34 mouse cellular contexts compared by ENCODE assay signal in the genomic region with DNA sequence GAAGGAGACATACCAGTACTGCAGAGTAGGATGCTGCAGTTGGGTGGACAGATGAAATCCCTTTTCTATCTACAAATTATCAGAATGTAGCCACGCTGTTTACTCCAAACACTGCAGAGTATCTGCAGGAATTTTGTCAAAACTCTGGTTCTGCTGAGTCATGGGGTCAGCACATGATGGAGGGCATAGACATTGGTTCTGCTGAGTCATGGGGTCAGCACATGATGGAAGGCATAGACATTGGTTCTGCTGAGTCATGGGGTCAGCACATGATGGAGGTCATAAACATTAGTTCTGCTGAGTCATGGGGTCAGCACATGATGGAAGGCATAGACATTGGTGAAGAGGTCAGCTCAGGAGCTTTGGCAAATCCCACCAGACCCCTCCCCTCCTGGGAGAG. TPM values are rescaled to one million over a fixed set of nuclear protein-coding genes. Genes with fewer than 3 reads are reported as not detected.
A peak's percentile ranks its signal among the peaks of the same experiment; 100 is the strongest.
DNase-seq lines count a peak whose midpoint lies in the region; ATAC-seq lines count a peak whose summit lies in the region.
"Had no signal": no experiment of that assay in that cellular context is flagged by ENCODE, and none has a peak within 500 bp of the region (broad histone marks: within the 10 kb centered on the region; RNA-seq: fewer than 3 reads in every experiment).

No protein-coding gene starts in this region.

- peak; percentile 84 for ATAC-seq in heart, embryonic 12.5 days (ENCODE audit: insufficient number of reproducible peaks, low FRiP score)
- peak; percentile 8; the same call in 1 of the 2 replicates for ATAC-seq in limb, embryonic 13.5 days (ENCODE audit: low FRiP score, low read depth)
- peak; percentile 45; the same call in 1 of the 2 replicates for ATAC-seq in erythroblast, adult 5-6 weeks (replicated peaks; ENCODE audit: low FRiP score, poor library complexity, severe bottlenecking)
- ATAC-seq: activated CD4-positive, CD25-positive, alpha-beta regulatory T cell, adult 4 months; Patski had no signal

- H3K27ac ChIP-seq in heart, embryonic 12.5 days (ENCODE audit: poor library complexity, severe bottlenecking) = no peak overlapping the region
- H3K27ac ChIP-seq in limb, embryonic 13.5 days = no peak overlapping the region
- no peak overlapping the region for H3K27ac ChIP-seq in limb, embryonic 10.5 days
- H3K27ac ChIP-seq: embryonic facial prominence, embryonic 12.5 days; forebrain, embryonic 12.5 days; hindbrain, embryonic 13.5 days; midbrain, embryonic 12.5 days; neural tube, embryonic 15.5 days had no signal

- H3K36me3 ChIP-seq in heart, embryonic 12.5 days = no peaks in the 10 kb centered on the region
- no peaks in the 10 kb centered on the region for H3K36me3 ChIP-seq in limb, embryonic 13.5 days
- no peaks in the 10 kb centered on the region for H3K36me3 ChIP-seq in limb, embryonic 10.5 days
- H3K36me3 ChIP-seq: embryonic facial prominence, embryonic 12.5 days; forebrain, embryonic 12.5 days; hindbrain, embryonic 13.5 days; midbrain, embryonic 12.5 days; neural tube, embryonic 15.5 days had no signal

- no peak for DNase-seq in heart, adult 18-20 months
- DNase-seq in limb, embryonic 10.5 days (ENCODE audit: low spot score) = no peak
- DNase-seq in ES-CJ7 (ENCODE audit: low read depth, low spot score) = peak; percentile 22
- no peak for DNase-seq in frontal cortex, postnatal 14 days (ENCODE audit: low spot score in 2 of 2)
- no peak for DNase-seq in urinary bladder, postnatal 25 days (ENCODE audit: low spot score)
- DNase-seq: adrenal gland, postnatal 14 days; cerebellum, adult 2 months; cerebellum, postnatal 25 days; gastrocnemius, postnatal 36 days; heart, postnatal 14 days; layer of hippocampus, postnatal 36 days; lung, adult 2 months; lung, postnatal 14 days; thymus, adult 18-20 months; thymus, postnatal 4 days had no signal

- H3K9me3 ChIP-seq in heart, embryonic 12.5 days (replicated peaks) = peaks cover 29% of the 10 kb centered on the region
- H3K9me3 ChIP-seq in limb, embryonic 13.5 days = peaks cover 29% of the 10 kb centered on the region
- peaks cover 9% of the 10 kb centered on the region; the same call in 1 of the 2 replicates for H3K9me3 ChIP-seq in limb, embryonic 10.5 days (replicated peaks)

- no peak overlapping the region for H3K4me3 ChIP-seq in heart, embryonic 12.5 days
- H3K4me3 ChIP-seq in limb, embryonic 13.5 days = no peak overlapping the region
- H3K4me3 ChIP-seq in limb, embryonic 10.5 days = no peak overlapping the region
- H3K4me3 ChIP-seq: embryonic facial prominence, embryonic 12.5 days; erythroblast, embryonic 14.5 days; forebrain, embryonic 12.5 days; hindbrain, embryonic 13.5 days; midbrain, embryonic 12.5 days; neural tube, embryonic 15.5 days had no signal

- 0 out of 2 replicates have a peak, but pooled peaks cover 5% of the 10 kb centered on the region for H3K27me3 ChIP-seq in heart, embryonic 12.5 days (replicated peaks)
- H3K27me3 ChIP-seq in limb, embryonic 13.5 days = no peaks in the 10 kb centered on the region
- no peaks in the 10 kb centered on the region for H3K27me3 ChIP-seq in limb, embryonic 10.5 days (ENCODE audit: low read depth, poor library complexity, severe bottlenecking)
- H3K27me3 ChIP-seq: embryonic facial prominence, embryonic 12.5 days; forebrain, embryonic 12.5 days; hindbrain, embryonic 13.5 days; neural tube, embryonic 15.5 days; Patski had no signal

- WGBS in heart, embryonic 12.5 days = 81% methylated on average over 1 of the region's 1 CpGs
- WGBS in limb, embryonic 13.5 days = 80% methylated on average over 1 of the region's 1 CpGs
- 91% methylated on average over 1 of the region's 1 CpGs for WGBS in limb, embryonic 10.5 days

- H3K4me1 ChIP-seq in heart, embryonic 12.5 days (replicated peaks) = peaks cover 5% of the 10 kb centered on the region; the same call in 1 of the 2 replicates
- H3K4me1 ChIP-seq in limb, embryonic 13.5 days = 0 out of 2 replicates have a peak, but pooled peaks cover 5% of the 10 kb centered on the region
- H3K4me1 ChIP-seq in limb, embryonic 10.5 days = peaks cover 4% of the 10 kb centered on the region
- H3K4me1 ChIP-seq: embryonic facial prominence, embryonic 12.5 days; forebrain, embryonic 12.5 days; hindbrain, embryonic 13.5 days; midbrain, embryonic 12.5 days; neural tube, embryonic 15.5 days had no signal

- H3K9ac ChIP-seq in heart, embryonic 12.5 days = no peak overlapping the region
- H3K9ac ChIP-seq in limb, embryonic 13.5 days = no peak overlapping the region
- H3K9ac ChIP-seq: embryonic facial prominence, embryonic 12.5 days; forebrain, embryonic 12.5 days; hindbrain, embryonic 13.5 days; midbrain, embryonic 12.5 days; neural tube, embryonic 15.5 days had no signal

- H3K4me2 ChIP-seq in heart, embryonic 12.5 days = no peak overlapping the region
- H3K4me2 ChIP-seq in limb, embryonic 13.5 days (replicated peaks) = no peak overlapping the region
- H3K4me2 ChIP-seq: embryonic facial prominence, embryonic 12.5 days; forebrain, embryonic 12.5 days; hindbrain, embryonic 13.5 days; midbrain, embryonic 12.5 days; neural tube, embryonic 15.5 days had no signal

RNA-seq across cellular contexts. Expression of gene Vpreb2, which starts 7.5 kb away (rescaled TPM):
- polyA plus RNA-seq in heart, embryonic 12.5 days (2016; fragmentation: Nextera tagmentation; extraction: Ambion mirVana) = not detected in 2 replicates
- total RNA-seq in heart, adult 18-20 months (2021) = not detected
- 0.37 TPM in 1 of 2 replicates, not detected in the other for polyA plus RNA-seq in limb, embryonic 13.5 days (2015; fragmentation: Nextera tagmentation; extraction: Ambion mirVana)
- polyA plus RNA-seq in limb, embryonic 10.5 days (2016; fragmentation: Nextera tagmentation; extraction: Ambion mirVana) = not detected in 2 replicates
- not detected in 2 replicates for total RNA-seq in erythroblast, adult 5-6 weeks (2015; ENCODE audit: low replicate concordance)
- not detected in 2 replicates for total RNA-seq in erythroblast, adult 5-6 weeks (2017; ENCODE audit: low replicate concordance)
- total RNA-seq: adrenal gland, postnatal 14 days; gastrocnemius, adult 18-20 months; gastrocnemius, postnatal 36 days; heart, adult 8-10 months; heart, postnatal 14 days; layer of hippocampus, adult 8-10 months; layer of hippocampus, postnatal 36 days; left cerebral cortex, postnatal 25 days; liver, adult 2 months; megakaryocyte, adult 5-6 weeks had no signal
- polyA plus RNA-seq: activated CD4-positive, CD25-positive, alpha-beta regulatory T cell, adult 4 months; cerebellum, adult 2 months; embryonic facial prominence, embryonic 12.5 days; erythroblast, embryonic 14.5 days; forebrain, embryonic 12.5 days; hindbrain, embryonic 13.5 days; kidney, embryonic 14.5 days; liver, adult 2 months; lung, adult 2 months; midbrain, embryonic 12.5 days; neural tube, embryonic 15.5 days; stomach, embryonic 16.5 days had no signal

RNA-seq across cellular contexts. Expression of gene Slc25a1, which starts 59.7 kb away (rescaled TPM):
- polyA plus RNA-seq in heart, embryonic 12.5 days (2016; fragmentation: Nextera tagmentation; extraction: Ambion mirVana) = 37.6 and 37.8 TPM in 2 replicates
- 10 to 100 TPM; 10.3 to 37.8 TPM for total RNA-seq in heart, adult 18-20 months (2021)
- polyA plus RNA-seq in limb, embryonic 13.5 days (2015; fragmentation: Nextera tagmentation; extraction: Ambion mirVana) = 84.0 and 85.0 TPM in 2 replicates
- 94.2 and 103 TPM in 2 replicates for polyA plus RNA-seq in limb, embryonic 10.5 days (2016; fragmentation: Nextera tagmentation; extraction: Ambion mirVana)
- total RNA-seq in erythroblast, adult 5-6 weeks (2015; ENCODE audit: low replicate concordance) = 5.4 and 6.9 TPM in 2 replicates
- total RNA-seq in erythroblast, adult 5-6 weeks (2017; ENCODE audit: low replicate concordance) = 8.6 and 13.7 TPM in 2 replicates

Comparison
In these comparisons a context has a peak if more than half of its experiments do, and no peak if none do; other contexts are left out.
1. ATAC-seq: peak in every context shown above with its lines; median percentile 84 in heart, embryonic 12.5 days; 45 in erythroblast, adult 5-6 weeks; 8 in limb, embryonic 13.5 days.